Mouse (Mus musculus) layer of hippocampus, adult 9-11 months (tissue): ENCODE measurements around the gene Btbd35f20.
"Not testable (repeated sequence)": the region's sequence is repeated elsewhere in the genome, so short reads cannot be mapped to it uniquely, and the experiment has no call there.

ENCODE experiments used
- DNase-seq: peaks from one replicate; pipeline ENCODE4 v3.0.0; 2022

The Btbd35f20 gene

GRCm38 (mm10) chrX:4291145-4291544 lies at the start of gene Btbd35f20:
TSS of gene Btbd35f20 (minus strand) at chrX:4291245.
- DNase-seq = not testable (repeated sequence)
